Mouse (Mus musculus) cortical plate, adult 2 months (tissue): ENCODE data around the gene 4930524J08Rik. TPM values are rescaled to one million over a fixed set of nuclear protein-coding genes. Genes with fewer than 3 reads are reported as not detected.

Experiments
- H3K27ac ChIP-seq: fragments of 200-500 bp; 2 replicates; pipeline ENCODE4 v1.5.1; 2012; ENCODE audit warnings: low read length, control low read depth, inconsistent platforms; ENCODE audit not compliant: insufficient read depth
- H3K4me1 ChIP-seq: fragments of 200-500 bp; 2 replicates; pipeline ENCODE4 v1.6.1; 2011; ENCODE audit warnings: low read length; ENCODE audit not compliant: control insufficient read depth, insufficient read depth
- H3K4me3 ChIP-seq: fragments of 200-500 bp; 2 replicates; pipeline ENCODE4 v1.5.1; 2011; ENCODE audit warnings: mild to moderate bottlenecking, low read length, control low read depth; ENCODE audit not compliant: insufficient read depth
- CTCF ChIP-seq: fragments of 200-500 bp; IDR thresholded peaks from 2 replicates; pipeline ENCODE4 v1.5.1; 2011; ENCODE audit warnings: mild to moderate bottlenecking, control low read depth, low read length; ENCODE audit not compliant: insufficient read depth; ENCODE audit errors: extremely low read depth
- POLR2A ChIP-seq: fragments of 200-500 bp; IDR thresholded peaks from 2 replicates; pipeline ENCODE4 v1.6.1; 2011; ENCODE audit warnings: mild to moderate bottlenecking, low read length, control low read depth; ENCODE audit not compliant: insufficient read depth; ENCODE audit errors: extremely low read depth
- polyA plus RNA-seq: library from polyadenylated mRNA; depleted of rRNA; stranded (reverse); fragments of >200 nt; gene quantifications from 2 replicates; pipeline ENCODE4 v1.2.3, GENCODE M21; 2012; rRNA removed

Gene 4930524J08Rik
- polyA plus RNA-seq, 1 experiment, result 1.7 TPM

- Histone ChIP-seq H3K4me3 (no peak overlapping the region), H3K4me1 (no peaks in the 10 kb centered on the region), H3K27ac (no peak overlapping the region)
- TF ChIP-seq CTCF (no peak), POLR2A (no peak)
These were observed 21.6 kb downstream of the 4930524J08Rik start for GRCm38 (mm10) chr5:100000500-100000899.

DNA sequence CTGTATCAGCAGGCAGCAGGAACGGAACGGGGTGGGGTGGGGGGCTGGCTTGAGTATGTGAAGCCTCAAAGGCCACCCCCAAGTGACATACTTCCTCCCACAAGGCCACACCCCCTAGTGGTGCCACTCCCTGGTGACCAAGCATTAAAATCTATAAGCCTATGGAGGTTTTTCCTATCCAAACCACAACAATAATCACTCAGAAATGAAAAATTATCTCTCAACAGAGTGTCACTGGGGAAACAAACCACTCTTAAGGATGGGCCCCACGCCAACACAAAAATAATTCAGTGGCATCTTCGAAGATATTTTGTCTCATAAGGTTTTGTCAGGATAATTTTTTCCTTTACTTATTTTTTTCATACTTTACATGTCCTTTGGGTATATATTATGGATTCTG lies 25.0 kb downstream of the 4930524J08Rik start:
- Histone ChIP-seq H3K4me3 (no peak overlapping the region), H3K27ac (no peak overlapping the region), H3K4me1 (no peaks in the 10 kb centered on the region)
- TF ChIP-seq POLR2A, result no peak
- no peak for TF ChIP-seq CTCF

- Histone ChIP-seq H3K4me1 (no peaks in the 10 kb centered on the region), H3K27ac (no peak overlapping the region), H3K4me3 (no peak overlapping the region)
- TF ChIP-seq CTCF, result no peak
- TF ChIP-seq POLR2A, result no peak
These were observed 26.6 kb downstream of the 4930524J08Rik start for GRCm38 (mm10) chr5:100005431-100005830.

- H3K27ac ChIP-seq, result no peak overlapping the region
- H3K4me1 ChIP-seq, result no peaks in the 10 kb centered on the region
- no peak overlapping the region for H3K4me3 ChIP-seq
- no peak for TF ChIP-seq POLR2A
- TF ChIP-seq CTCF, result no peak
These were observed 27.0 kb downstream of the 4930524J08Rik start for GRCm38 (mm10) chr5:100005896-100006295.

DNA sequence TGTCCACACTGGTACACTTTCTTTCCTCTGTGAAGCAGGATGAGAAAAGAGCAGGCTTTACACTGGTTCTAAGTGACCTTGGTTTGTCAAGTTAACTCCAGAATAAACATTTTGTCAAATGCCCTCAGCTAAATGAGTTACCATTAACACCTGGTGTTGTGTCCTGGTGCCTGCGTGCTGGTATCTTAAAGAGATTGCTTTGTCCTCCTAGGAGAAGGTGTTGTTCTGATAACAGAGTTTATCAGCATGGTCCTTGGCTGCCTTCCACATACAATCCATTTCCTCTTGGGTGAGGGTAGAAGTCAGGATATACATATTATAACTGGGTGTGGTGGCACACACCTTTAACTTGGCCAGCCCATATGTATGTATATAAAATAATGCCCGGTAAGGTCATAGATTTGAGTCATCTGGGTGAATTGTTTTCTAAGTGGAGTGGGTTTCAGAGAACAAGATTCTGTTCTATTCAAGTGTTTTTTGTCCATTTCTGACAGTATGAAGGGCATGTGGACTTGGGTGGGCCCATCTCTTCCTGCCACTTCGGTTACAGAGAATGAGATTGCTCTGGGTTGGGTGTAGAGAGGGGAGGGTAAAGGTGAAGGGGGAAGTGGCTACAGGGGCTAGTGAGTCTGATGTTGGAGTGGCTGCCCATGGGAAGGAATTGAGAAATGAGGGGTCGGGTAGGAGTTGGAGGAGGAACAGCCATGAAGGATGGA lies 27.6 kb downstream of the 4930524J08Rik start:
- no peak overlapping the region for H3K4me3 ChIP-seq
- no peaks in the 10 kb centered on the region for H3K4me1 ChIP-seq
- H3K27ac ChIP-seq, result no peak overlapping the region
- TF ChIP-seq CTCF, result no peak
- TF ChIP-seq POLR2A, result no peak

DNA sequence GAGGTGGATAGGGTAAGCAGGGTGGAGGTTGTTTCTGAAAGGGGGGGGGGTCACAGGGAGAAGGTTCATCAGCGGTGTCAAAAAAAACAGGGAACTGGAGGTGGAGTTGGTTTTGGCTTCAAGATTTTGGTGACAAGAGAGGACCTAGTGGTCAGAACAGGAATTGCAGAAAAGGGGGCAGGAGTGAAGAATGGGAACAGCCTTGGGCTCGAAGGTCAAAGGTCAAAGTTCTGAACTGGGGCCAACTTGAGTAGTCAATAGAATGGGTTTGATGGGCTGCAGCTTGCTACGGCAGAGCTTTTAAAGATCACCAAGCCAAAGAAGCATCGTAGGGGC lies 28.1 kb downstream of the 4930524J08Rik start:
- Histone ChIP-seq H3K27ac (no peak overlapping the region), H3K4me3 (no peak overlapping the region), H3K4me1 (no peaks in the 10 kb centered on the region)
- TF ChIP-seq POLR2A (no peak), CTCF (no peak)

DNA sequence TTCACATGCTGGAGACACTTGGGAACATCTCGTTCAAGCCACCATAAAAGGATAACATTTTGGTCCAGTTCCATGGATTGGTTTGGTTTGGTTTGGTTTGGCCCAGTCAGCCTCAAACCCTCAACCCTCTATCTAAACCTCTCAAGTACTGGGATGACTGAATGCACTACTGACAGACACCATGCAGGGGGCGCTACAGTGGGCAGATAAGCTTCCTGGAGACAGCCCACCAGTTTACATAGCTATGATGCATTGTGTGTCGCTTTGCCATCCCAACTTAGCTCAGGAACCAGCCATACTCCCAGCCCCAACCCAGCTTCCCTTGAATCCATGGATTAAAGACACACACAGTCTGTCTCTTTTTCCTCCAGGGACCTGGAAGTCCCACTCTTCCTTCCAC lies 29.6 kb downstream of the 4930524J08Rik start:
- Histone ChIP-seq H3K4me3 (no peak overlapping the region), H3K4me1 (no peaks in the 10 kb centered on the region), H3K27ac (no peak overlapping the region)
- no peak for TF ChIP-seq CTCF
- TF ChIP-seq POLR2A, result no peak

- no peak overlapping the region for H3K27ac ChIP-seq
- H3K4me3 ChIP-seq, result no peak overlapping the region
- no peaks in the 10 kb centered on the region for H3K4me1 ChIP-seq
- no peak for TF ChIP-seq POLR2A
- no peak for TF ChIP-seq CTCF
These were observed 33.7 kb downstream of the 4930524J08Rik start for GRCm38 (mm10) chr5:100012599-100012998.

DNA sequence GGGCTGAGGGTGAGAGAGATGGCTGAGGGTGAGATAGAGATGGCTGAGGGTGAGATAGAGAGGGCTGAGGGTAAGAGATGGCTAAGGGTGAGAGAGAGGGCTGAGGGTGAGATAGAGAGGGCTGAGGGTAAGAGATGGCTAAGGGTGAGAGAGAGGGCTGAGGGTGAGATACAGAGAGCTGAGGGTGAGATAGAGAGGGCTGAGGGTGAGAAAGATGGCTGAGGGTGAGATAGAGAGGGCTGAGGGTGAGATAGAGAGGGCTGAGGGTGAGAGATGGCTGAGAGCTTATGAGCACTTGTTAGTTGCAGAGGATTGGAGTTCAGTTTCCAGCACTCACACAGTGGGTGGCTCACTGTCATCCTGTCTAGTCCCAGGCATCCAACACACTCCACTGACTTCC lies 41.2 kb downstream of the 4930524J08Rik start:
- no peak for TF ChIP-seq POLR2A
- TF ChIP-seq CTCF, result no peak
- H3K4me3 ChIP-seq, result no peak overlapping the region
- H3K27ac ChIP-seq, result no peak overlapping the region
- H3K4me1 ChIP-seq, result no peaks in the 10 kb centered on the region

DNA sequence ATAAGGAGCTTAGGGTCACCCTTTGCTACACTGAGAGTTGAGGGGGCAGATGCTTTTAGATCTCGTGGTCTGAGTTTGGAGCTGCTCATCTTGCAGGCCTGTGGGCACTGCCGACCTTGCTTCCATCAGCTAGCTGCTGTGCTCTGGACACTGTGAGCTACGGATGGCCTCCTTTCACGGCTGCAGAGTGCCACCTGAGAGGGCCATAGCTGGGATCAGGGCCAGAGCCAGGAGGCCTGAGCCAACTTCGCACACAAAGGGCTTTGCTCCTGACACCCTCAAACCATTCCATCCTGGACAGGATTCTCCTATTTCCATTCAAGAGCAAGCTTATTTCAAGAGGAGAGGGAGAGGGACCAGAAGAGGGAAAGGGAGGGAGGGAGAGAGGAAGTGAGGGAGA lies 45.5 kb downstream of the 4930524J08Rik start:
- Histone ChIP-seq H3K27ac (no peak overlapping the region), H3K4me1 (no peaks in the 10 kb centered on the region)
- TF ChIP-seq CTCF, result no peak
- TF ChIP-seq POLR2A, result no peak

DNA sequence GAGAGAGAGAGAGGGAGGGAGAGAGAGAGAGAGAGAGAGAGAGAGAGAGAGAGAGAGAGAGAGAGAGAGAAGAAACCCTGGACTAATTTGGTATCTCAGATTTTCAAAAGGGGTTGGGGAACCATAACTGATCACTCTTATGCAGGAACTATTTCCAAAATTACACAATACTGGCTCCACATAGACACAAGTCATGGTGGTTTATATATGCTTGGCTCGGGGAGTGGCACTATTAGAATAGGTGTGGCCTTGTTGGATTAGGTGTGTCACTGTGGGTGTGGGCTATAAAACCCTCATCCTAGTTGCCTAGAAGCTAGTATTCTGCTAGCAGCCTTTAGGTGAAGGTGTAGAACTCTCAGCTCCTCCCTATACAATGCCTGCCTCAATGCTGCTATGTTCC lies 46.0 kb downstream of the 4930524J08Rik start:
- Histone ChIP-seq H3K27ac (no peak overlapping the region), H3K4me3 (no peak overlapping the region), H3K4me1 (no peaks in the 10 kb centered on the region)
- TF ChIP-seq POLR2A, result no peak
- TF ChIP-seq CTCF, result no peak

More for the DNA sequence above, 45.5 kb downstream of the 4930524J08Rik start:
- no peak overlapping the region for H3K4me3 ChIP-seq

Other genes with a start within 250 kb of the 4930524J08Rik start
- 55.4 and 63.5 TPM in 2 replicates for gene Rasgef1b, start 250.0 kb upstream of the 4930524J08Rik start, polyA plus RNA-seq
- 0.75 and 1.4 TPM in 2 replicates for gene Vamp9, start 72.8 kb upstream of the 4930524J08Rik start, polyA plus RNA-seq
- 99.3 and 110 TPM in 2 replicates for gene Hnrnpd, start 123 bp upstream of the 4930524J08Rik start, polyA plus RNA-seq
- 260 and 286 TPM in 2 replicates for gene Hnrnpdl, start 60.6 kb downstream of the 4930524J08Rik start, polyA plus RNA-seq
- gene Enoph1, start 60.9 kb downstream of the 4930524J08Rik start, polyA plus RNA-seq, result 78.2 and 79.1 TPM in 2 replicates
- gene Tmem150c, start 180.7 kb downstream of the 4930524J08Rik start, polyA plus RNA-seq, result 18.0 and 20.7 TPM in 2 replicates